Mouse (Mus musculus) myocyte (in vitro differentiated cells): ENCODE data around the gene Zkscan5. TPM values are rescaled to one million over a fixed set of nuclear protein-coding genes. Genes with fewer than 3 reads are reported as not detected.
A peak's percentile ranks its signal among the peaks of the same experiment; 100 is the strongest.
"Not testable (repeated sequence)": the region's sequence is repeated elsewhere in the genome, so short reads cannot be mapped to it uniquely, and the experiment has no call there.

Experiments used
- H3K27me3 ChIP-seq: one replicate; pipeline ENCODE4 v1.6.1; 2011; ENCODE audit not compliant: control insufficient read depth, insufficient read depth, insufficient read length
- H3K36me3 ChIP-seq: one replicate; pipeline ENCODE4 v1.6.1; 2011; ENCODE audit not compliant: control insufficient read depth, insufficient read depth
- H3K4me2 ChIP-seq: one replicate; pipeline ENCODE4 v1.6.1; 2011; ENCODE audit warnings: low read depth, control low read depth
- H3K4me3 ChIP-seq: one replicate; pipeline ENCODE4 v1.5.1; 2011; ENCODE audit warnings: mild to moderate bottlenecking, control low read depth, moderate library complexity
- H3K79me2 ChIP-seq: one replicate; pipeline ENCODE4 v1.6.1; 2011; ENCODE audit not compliant: control insufficient read depth, insufficient read depth
- H3ac ChIP-seq: one replicate; pipeline ENCODE4 v1.6.1; 2011; ENCODE audit not compliant: control insufficient read depth, insufficient read length
- CEBPB ChIP-seq: IDR thresholded peaks from 2 replicates; pipeline ENCODE4 v1.6.1; 2011; ENCODE audit warnings: mild to moderate bottlenecking, moderate library complexity; ENCODE audit not compliant: poor library complexity, insufficient read depth, severe bottlenecking
- E2F4 ChIP-seq: IDR thresholded peaks from one replicate; pipeline ENCODE4 v1.6.1; 2011; ENCODE audit warnings: mild to moderate bottlenecking, control low read depth, moderate library complexity; ENCODE audit not compliant: insufficient read depth
- MAX ChIP-seq: IDR thresholded peaks from one replicate; pipeline ENCODE4 v1.6.1; 2011; ENCODE audit warnings: low read depth, mild to moderate bottlenecking, control low read depth
- MYOD1 ChIP-seq, 3 experiments: IDR thresholded peaks; one replicate each; pipeline ENCODE4 v1.6.1; 2011; ENCODE audit warnings: control low read depth in 2 of 3, low read depth in 2 of 3, mild to moderate bottlenecking in 2 of 3, moderate library complexity in 1 of 3; ENCODE audit not compliant: insufficient read length in 2 of 3, control insufficient read depth in 1 of 3
- MYOG ChIP-seq, 3 experiments: IDR thresholded peaks; one replicate each; pipeline ENCODE4 v1.6.1; 2011; ENCODE audit warnings: control low read depth in 2 of 3, low read depth in 2 of 3, mild to moderate bottlenecking in 2 of 3; ENCODE audit not compliant: insufficient read length in 2 of 3, control insufficient read depth in 1 of 3, insufficient read depth in 1 of 3
- POLR2A ChIP-seq: IDR thresholded peaks from one replicate; pipeline ENCODE4 v1.6.1; 2011; ENCODE audit warnings: low read depth, mild to moderate bottlenecking, control low read depth, moderate library complexity; ENCODE audit not compliant: insufficient read length
- POLR2AphosphoS2 ChIP-seq: IDR thresholded peaks from one replicate; pipeline ENCODE4 v1.6.1; 2011; ENCODE audit warnings: low read depth, control low read depth; ENCODE audit not compliant: insufficient read length
- REST ChIP-seq: IDR thresholded peaks from one replicate; pipeline ENCODE4 v1.6.1; 2011; ENCODE audit warnings: mild to moderate bottlenecking, control low read depth, moderate library complexity; ENCODE audit not compliant: insufficient read depth, insufficient read length
- SRF ChIP-seq: IDR thresholded peaks from one replicate; pipeline ENCODE4 v1.6.1; 2011; ENCODE audit warnings: low read depth; ENCODE audit not compliant: control insufficient read depth, insufficient read length
- TCF12 ChIP-seq: IDR thresholded peaks from one replicate; pipeline ENCODE4 v1.6.1; 2011; ENCODE audit warnings: mild to moderate bottlenecking, control low read depth; ENCODE audit not compliant: poor library complexity, insufficient read depth, severe bottlenecking
- TCF3 ChIP-seq: IDR thresholded peaks from one replicate; pipeline ENCODE4 v1.6.1; 2011; ENCODE audit warnings: low read depth, control low read depth; ENCODE audit not compliant: insufficient read length
- USF1 ChIP-seq: IDR thresholded peaks from one replicate; pipeline ENCODE4 v1.6.1; 2011; ENCODE audit warnings: low read depth, mild to moderate bottlenecking, control low read depth, moderate library complexity
- polyA plus RNA-seq: library from polyadenylated mRNA; unstranded; fragments of >200 nt; fragmentation: generic; extraction: Trizol; gene quantifications from one replicate; pipeline ENCODE4 v1.2.1, GENCODE M21; 2012; ENCODE audit warnings: missing spikeins

The Zkscan5 gene
- polyA plus RNA-seq, 1 experiment, result 5.9 TPM

- H3K79me2 ChIP-seq, result peaks cover 6% of the 10 kb centered on the region
- H3K27me3 ChIP-seq, result no peaks in the 10 kb centered on the region
- TF ChIP-seq TCF3, result no peak
- TF ChIP-seq USF1, result no peak
- no peak for TF ChIP-seq POLR2A
- TF ChIP-seq TCF12, result no peak
- no peak for TF ChIP-seq MYOD1 (IDR thresholded peaks at IDR 0.05; ENCODE audit: control insufficient read depth in 1 of 3, insufficient read length in 2 of 3, low read depth in 2 of 3)
- no peak for TF ChIP-seq REST
- no peak for TF ChIP-seq CEBPB
- TF ChIP-seq E2F4, result no peak
- TF ChIP-seq MYOG (IDR thresholded peaks at IDR 0.05; ENCODE audit: control insufficient read depth in 1 of 3, insufficient read depth in 1 of 3, insufficient read length in 2 of 3, low read depth in 2 of 3), result no peak
- TF ChIP-seq POLR2AphosphoS2, result no peak
- TF ChIP-seq SRF, result no peak
- no peak for TF ChIP-seq MAX
- peak overlapping the region; percentile 91 for H3K4me2 ChIP-seq
- H3K36me3 ChIP-seq, result peaks cover 4% of the 10 kb centered on the region
- H3K4me3 ChIP-seq, result peak overlapping the region; percentile 44
- peak overlapping the region; percentile 34 for H3ac ChIP-seq
Measured at GRCm38 (mm10) chr5:145205041-145205440, 679 bp downstream of the Zkscan5 start.

- Histone ChIP-seq H3K27me3 (no peaks in the 10 kb centered on the region), H3K36me3 (peaks cover 4% of the 10 kb centered on the region), H3ac (no peak overlapping the region), H3K4me2 (no peak overlapping the region), H3K79me2 (peaks cover 6% of the 10 kb centered on the region), H3K4me3 (no peak overlapping the region)
- TF ChIP-seq POLR2AphosphoS2 (no peak), SRF (no peak), MAX (no peak), REST (no peak), E2F4 (no peak), TCF12 (no peak)
Measured at GRCm38 (mm10) chr5:145207385-145207784, 3.0 kb downstream of the Zkscan5 start.

- Histone ChIP-seq H3K79me2 (peaks cover 6% of the 10 kb centered on the region), H3K36me3 (peaks cover 4% of the 10 kb centered on the region), H3K27me3 (no peaks in the 10 kb centered on the region), H3K4me2 (no peak overlapping the region), H3K4me3 (no peak overlapping the region), H3ac (no peak overlapping the region)
- no peak for TF ChIP-seq E2F4
- no peak for TF ChIP-seq POLR2AphosphoS2
- no peak for TF ChIP-seq MAX
- no peak for TF ChIP-seq REST
- no peak for TF ChIP-seq TCF3
- no peak for TF ChIP-seq MYOD1 (IDR thresholded peaks at IDR 0.05; ENCODE audit: control insufficient read depth in 1 of 3, insufficient read length in 2 of 3, low read depth in 2 of 3)
- TF ChIP-seq CEBPB, result no peak
Measured at GRCm38 (mm10) chr5:145207954-145208353, 3.6 kb downstream of the Zkscan5 start.

GRCm38 (mm10) chr5:145208391-145208790 lies 4.0 kb downstream of the Zkscan5 start:
- not testable (repeated sequence) for H3K79me2 ChIP-seq, H3K4me3 ChIP-seq, H3K4me2 ChIP-seq, H3ac ChIP-seq, H3K27me3 ChIP-seq, H3K36me3 ChIP-seq

- Histone ChIP-seq H3K4me2 (no peak overlapping the region), H3K36me3 (peaks cover 7% of the 10 kb centered on the region), H3ac (no peak overlapping the region), H3K27me3 (no peaks in the 10 kb centered on the region), H3K4me3 (no peak overlapping the region), H3K79me2 (no peaks in the 10 kb centered on the region)
- TF ChIP-seq TCF3, result no peak
- no peak for TF ChIP-seq POLR2AphosphoS2
- TF ChIP-seq USF1, result no peak
- TF ChIP-seq SRF, result no peak
- TF ChIP-seq MYOD1 (IDR thresholded peaks at IDR 0.05; ENCODE audit: control insufficient read depth in 1 of 3, insufficient read length in 2 of 3, low read depth in 2 of 3), result no peak
- TF ChIP-seq POLR2A, result no peak
- TF ChIP-seq E2F4, result no peak
- no peak for TF ChIP-seq TCF12
- TF ChIP-seq CEBPB, result no peak
Measured at GRCm38 (mm10) chr5:145211340-145211739, 7.0 kb downstream of the Zkscan5 start.

- Histone ChIP-seq H3K27me3 (no peaks in the 10 kb centered on the region), H3ac (no peak overlapping the region), H3K36me3 (peaks cover 7% of the 10 kb centered on the region), H3K79me2 (no peaks in the 10 kb centered on the region), H3K4me3 (no peak overlapping the region), H3K4me2 (no peak overlapping the region)
- TF ChIP-seq POLR2AphosphoS2 (no peak), POLR2A (no peak), TCF12 (no peak), CEBPB (no peak), MAX (no peak), MYOG (IDR thresholded peaks at IDR 0.05; ENCODE audit: control insufficient read depth in 1 of 3, insufficient read depth in 1 of 3, insufficient read length in 2 of 3, low read depth in 2 of 3) (no peak), MYOD1 (IDR thresholded peaks at IDR 0.05; ENCODE audit: control insufficient read depth in 1 of 3, insufficient read length in 2 of 3, low read depth in 2 of 3) (no peak), USF1 (no peak), E2F4 (no peak), TCF3 (no peak), SRF (no peak), REST (no peak)
Measured at GRCm38 (mm10) chr5:145212216-145212615, 7.9 kb downstream of the Zkscan5 start.
